Mouse (Mus musculus) brain, embryonic 14.5 days (tissue): ENCODE results near the gene Ets2.

Experiments used
- CTCF ChIP-seq: fragments of 200-500 bp; IDR thresholded peaks from 2 replicates; pipeline ENCODE4 v1.5.1; 2012; ENCODE audit warnings: inconsistent platforms, mild to moderate bottlenecking, moderate library complexity, borderline replicate concordance; ENCODE audit not compliant: insufficient read depth, insufficient read length; ENCODE audit errors: extremely low read depth
- POLR2A ChIP-seq: fragments of 200-500 bp; IDR thresholded peaks from 2 replicates; pipeline ENCODE4 v1.6.1; 2012; ENCODE audit warnings: mild to moderate bottlenecking, inconsistent platforms, borderline replicate concordance; ENCODE audit not compliant: poor library complexity, insufficient read depth, insufficient read length, severe bottlenecking; ENCODE audit errors: extremely low read depth

DNA sequence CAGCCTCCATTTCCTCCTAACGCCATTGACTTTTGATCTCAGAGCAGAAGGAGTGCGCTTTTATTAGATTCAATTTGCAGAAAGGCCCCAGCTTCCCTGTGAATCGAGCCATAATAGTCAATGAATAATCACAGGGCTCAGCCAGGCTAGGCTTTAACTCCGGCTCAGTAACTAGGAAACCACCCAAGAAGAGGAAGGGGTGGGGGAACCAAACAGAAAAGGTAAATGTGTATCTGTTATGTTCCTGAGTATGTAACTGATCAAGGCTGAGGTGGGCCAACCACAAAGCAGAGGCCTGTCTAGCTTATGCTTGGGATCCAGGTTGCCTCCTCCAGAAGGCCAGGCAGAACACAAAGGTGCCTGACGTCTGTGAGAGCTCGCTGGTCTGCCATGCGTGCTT is 1.7 kb upstream of the Ets2 start:
- TF ChIP-seq CTCF: no peak
- TF ChIP-seq POLR2A: no peak
